Mouse (Mus musculus) kidney, embryonic 14.5 days (tissue): Measurements from ENCODE around the gene Gipc3. TPM values are rescaled to one million over a fixed set of nuclear protein-coding genes. Genes with fewer than 3 reads are reported as not detected.

Experiments used
- ATAC-seq: fragments of 200-750 bp; cut with Nextera tagmentation; 2 replicates; pipeline ENCODE4 v1.8.0; 2017; ENCODE audit warnings: moderate number of reproducible peaks, mild to moderate bottlenecking, moderate TSS enrichment, moderate library complexity; ENCODE audit not compliant: low FRiP score, low TSS enrichment
- H3K27ac ChIP-seq: fragments of 300-500 bp; sonication (generic); 2 replicates; pipeline ENCODE4 v1.5.1; 2014; ENCODE audit warnings: low read depth, mild to moderate bottlenecking, low read length, moderate library complexity, mixed read lengths
- H3K27me3 ChIP-seq: fragments of 300-500 bp; sonication (generic); 2 replicates; pipeline ENCODE4 v1.6.1; 2014; ENCODE audit warnings: mild to moderate bottlenecking, low read length; ENCODE audit not compliant: control insufficient read depth, insufficient read depth
- H3K36me3 ChIP-seq: fragments of 300-500 bp; sonication (generic); 2 replicates; pipeline ENCODE4 v1.6.1; 2014; ENCODE audit warnings: low read length, mixed read lengths; ENCODE audit not compliant: control insufficient read depth, insufficient read depth
- H3K4me1 ChIP-seq: fragments of 300-500 bp; sonication (generic); 2 replicates; pipeline ENCODE4 v1.6.1; 2014; ENCODE audit warnings: low read length, mixed read lengths; ENCODE audit not compliant: control insufficient read depth, insufficient read depth
- H3K4me2 ChIP-seq: fragments of 300-500 bp; sonication (generic); replicated peaks from 2 replicates; pipeline ENCODE4 v1.6.1; 2014; ENCODE audit warnings: low read depth, mild to moderate bottlenecking, low read length
- H3K4me3 ChIP-seq: fragments of 300-500 bp; sonication (generic); 2 replicates; pipeline ENCODE4 v1.5.1; 2014; ENCODE audit warnings: mild to moderate bottlenecking, low read length
- H3K9ac ChIP-seq: fragments of 300-500 bp; sonication (generic); 2 replicates; pipeline ENCODE4 v1.6.1; 2014; ENCODE audit warnings: low read depth, mild to moderate bottlenecking, low read length, moderate library complexity
- H3K9me3 ChIP-seq: fragments of 300-500 bp; sonication (generic); 2 replicates; pipeline ENCODE4 v1.6.1; 2016; ENCODE audit warnings: low read length; ENCODE audit not compliant: control insufficient read depth
- WGBS: fragments of 180-500 bp; shearing (Covaris S2); extraction: QIAGEN DNeasy Blood & Tissue Kit; methylation state at CpG from one replicate; pipeline ENCODE4 v1.1.7; 2014; 5-methylcytosine and 5-hydroxymethylcytosine counted together
- polyA plus RNA-seq: library from polyadenylated mRNA; unstranded; fragments of >200 nt; fragmentation: Nextera tagmentation; extraction: Ambion mirVana; gene quantifications from 2 replicates; pipeline ENCODE4 v1.2.1, GENCODE M21; 2014

Gene Gipc3
- polyA plus RNA-seq, 1 experiment from 2014 or later: 0.05 TPM

DNA sequence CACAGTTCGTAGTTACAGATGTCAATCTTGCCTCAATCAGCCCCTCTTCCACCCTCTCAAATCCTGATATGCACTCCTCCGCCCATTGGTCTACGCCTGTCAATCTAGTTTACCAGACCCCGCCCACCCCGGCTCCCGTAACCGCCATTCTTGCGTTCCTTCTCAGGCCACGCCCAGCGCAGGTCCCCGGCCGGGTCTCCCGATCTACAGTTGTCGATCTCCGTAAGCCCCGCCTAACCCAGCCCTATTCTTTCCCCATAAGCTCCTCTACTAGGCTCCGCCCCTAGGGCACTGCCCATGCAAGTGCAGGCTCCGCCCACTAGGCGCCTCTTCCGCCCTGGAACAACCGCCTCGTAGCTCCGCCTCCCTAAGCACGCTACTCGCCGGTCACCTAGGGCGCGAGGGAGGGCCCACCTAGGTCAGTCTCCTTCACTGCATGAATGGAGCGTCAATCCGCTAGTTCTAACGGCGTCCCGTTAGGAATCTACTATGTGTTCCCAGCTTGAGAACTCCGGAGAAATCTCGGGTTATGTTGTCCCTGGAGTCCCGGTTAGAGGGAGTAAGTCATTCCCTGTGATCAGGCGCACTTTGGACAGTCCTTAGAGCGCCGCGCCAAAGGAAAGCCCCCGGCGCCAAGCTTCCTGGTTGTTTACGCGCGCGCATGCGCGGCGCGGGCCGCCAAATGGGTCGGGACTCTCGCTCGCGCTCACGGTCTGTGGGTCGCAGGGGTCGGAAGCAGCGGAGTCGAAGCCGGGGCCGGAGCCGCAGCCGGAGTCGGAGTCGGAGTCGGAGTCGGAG, 22.3 kb downstream of the Gipc3 start, which contains the start of gene Cactin:
Gene Cactin (plus strand): TSS at position 554 of the 798 bp plus-strand sequence.
- H3K4me1 ChIP-seq: peaks cover 32% of the 10 kb centered on the region
- under 1% methylated on average over 68 of the region's 68 CpGs for WGBS

DNA sequence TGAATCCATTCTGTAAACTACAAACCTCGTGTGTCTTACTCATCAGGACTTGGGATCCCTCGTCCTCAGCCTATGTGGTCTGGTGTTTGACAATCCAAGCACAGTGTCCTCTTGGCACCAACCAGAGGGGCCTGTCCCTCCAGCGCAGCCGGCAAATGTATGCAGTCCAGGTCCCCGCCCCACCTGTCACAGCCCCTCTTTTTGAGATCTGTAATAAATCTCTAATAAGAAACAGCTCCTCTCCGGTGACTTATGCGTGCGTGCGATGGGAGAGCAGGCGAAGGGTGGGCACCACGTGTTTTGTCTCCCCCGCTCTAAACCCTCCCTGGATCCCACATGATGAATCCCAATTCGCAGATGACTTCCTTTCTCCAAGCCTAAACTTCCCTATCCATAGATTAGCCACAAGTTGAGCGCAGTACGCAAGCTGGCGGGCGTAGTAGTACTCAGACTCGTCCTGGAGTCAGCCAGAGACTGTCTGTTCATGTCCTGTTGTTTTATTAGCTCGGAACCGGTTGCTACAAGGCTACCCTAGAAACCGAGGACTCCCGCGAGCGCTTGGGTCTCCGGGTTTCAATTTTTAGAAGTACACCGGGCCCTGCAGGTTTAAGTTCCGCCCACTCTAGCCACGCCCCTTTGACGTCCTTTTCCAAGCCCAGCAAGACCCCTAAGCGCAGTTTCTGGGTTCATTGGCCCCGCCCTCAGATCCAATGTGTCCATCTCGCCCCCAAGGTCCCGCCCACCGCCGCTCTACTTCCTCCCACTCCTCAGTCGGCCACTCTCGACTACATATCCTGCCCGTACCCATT, 23.1 kb downstream of the Gipc3 start:
- no peaks in the 10 kb centered on the region for H3K9me3 ChIP-seq
- H3K9ac ChIP-seq: peak overlapping the region; percentile 93
- H3K4me3 ChIP-seq: peak overlapping the region; percentile 99
- peak overlapping the region; percentile 76 for H3K4me2 ChIP-seq
- peaks cover 32% of the 10 kb centered on the region for H3K4me1 ChIP-seq
- under 1% methylated on average over 38 of the region's 38 CpGs for WGBS
- peak; percentile 82 for ATAC-seq
- H3K27me3 ChIP-seq: no peaks in the 10 kb centered on the region
- peaks cover 53% of the 10 kb centered on the region for H3K36me3 ChIP-seq
- peak overlapping the region; percentile 85 for H3K27ac ChIP-seq

More for the DNA sequence above, 22.3 kb downstream of the Gipc3 start, which contains the start of gene Cactin:
- Histone ChIP-seq H3K4me2 (peak within 1 kb of the TSS; percentile 76), H3K27ac (peak within 1 kb of the TSS; percentile 85), H3K4me3 (peak within 1 kb of the TSS; percentile 99), H3K9ac (peak within 1 kb of the TSS; percentile 93), H3K36me3 (peaks cover 53% of the 10 kb centered on the region), H3K27me3 (no peaks in the 10 kb centered on the region), H3K9me3 (no peaks in the 10 kb centered on the region)
- ATAC-seq: peak; percentile 91

DNA sequence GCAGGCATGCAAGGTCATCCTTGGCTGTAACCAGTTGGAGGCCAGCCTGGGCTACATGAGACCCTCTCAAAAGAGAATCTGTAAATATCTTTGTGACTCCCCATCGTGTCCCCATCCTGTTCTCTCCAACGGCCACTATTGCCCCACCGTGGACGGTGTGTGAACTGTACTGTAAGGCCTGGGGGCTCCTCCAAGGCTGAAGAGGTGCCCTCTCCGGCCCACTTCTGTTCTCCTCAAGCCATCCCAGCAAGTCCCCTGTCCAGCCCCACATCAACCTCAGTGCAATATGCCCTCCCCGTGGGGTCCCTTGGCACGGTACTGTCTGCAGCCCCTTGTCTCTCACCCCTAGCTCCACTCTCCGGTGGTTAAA, 23.8 kb downstream of the Gipc3 start:
- Histone ChIP-seq H3K27me3 (no peaks in the 10 kb centered on the region), H3K9ac (peak overlapping the region; percentile 93; the same call in 1 of the 2 replicates), H3K4me1 (peaks cover 32% of the 10 kb centered on the region), H3K36me3 (peaks cover 49% of the 10 kb centered on the region), H3K9me3 (no peaks in the 10 kb centered on the region), H3K27ac (peak overlapping the region; percentile 85), H3K4me2 (peak overlapping the region; percentile 76), H3K4me3 (peak overlapping the region; percentile 99; the same call in 1 of the 2 replicates)
- WGBS: 34% methylated on average over 8 of the region's 8 CpGs
- ATAC-seq: no peak

DNA sequence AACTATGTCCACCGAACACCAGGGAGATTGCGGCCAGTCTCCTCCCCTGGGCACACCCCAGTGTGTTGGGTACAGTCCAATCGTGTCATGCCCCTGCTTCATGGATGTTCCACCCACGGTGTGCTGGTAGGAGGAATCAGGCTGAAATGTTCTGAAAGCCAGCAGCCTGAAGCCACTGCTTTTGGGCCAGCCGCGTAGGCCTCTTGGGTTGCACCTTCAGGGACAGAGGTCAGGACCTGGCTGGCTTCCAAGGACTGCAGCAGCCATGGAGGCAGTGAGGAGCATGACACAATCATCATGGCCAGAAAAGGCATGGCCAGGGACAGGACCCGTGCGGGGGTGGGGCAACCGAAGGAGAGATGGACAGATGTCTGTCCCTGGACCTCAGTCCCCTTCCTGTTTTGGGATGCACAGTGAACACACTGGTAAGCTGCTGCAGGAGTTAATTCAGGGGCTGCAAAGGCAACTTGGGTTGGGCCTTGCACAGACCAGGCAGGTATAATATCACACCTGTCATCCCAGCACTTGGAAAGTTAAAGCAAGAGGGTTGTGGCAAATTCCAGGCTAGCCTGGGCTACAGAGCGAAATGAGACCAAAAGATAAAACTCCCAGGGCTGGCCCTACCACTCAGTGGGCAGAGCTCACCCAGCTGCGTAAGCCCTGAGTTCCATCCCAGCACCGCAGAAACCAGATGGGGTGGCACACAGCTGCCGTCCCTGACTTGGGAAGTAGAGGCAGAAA, 24.3 kb downstream of the Gipc3 start:
- no peak overlapping the region; the same call in 1 of the 2 replicates for H3K4me3 ChIP-seq
- H3K9me3 ChIP-seq: no peaks in the 10 kb centered on the region
- H3K27ac ChIP-seq: no peak overlapping the region
- ATAC-seq: no peak
- H3K27me3 ChIP-seq: no peaks in the 10 kb centered on the region
- 93% methylated on average over 13 of the region's 13 CpGs for WGBS
- H3K4me2 ChIP-seq: peak overlapping the region; percentile 76; the same call in 1 of the 2 replicates
- H3K9ac ChIP-seq: peak overlapping the region; percentile 93; the same call in 1 of the 2 replicates
- peaks cover 49% of the 10 kb centered on the region for H3K36me3 ChIP-seq
- H3K4me1 ChIP-seq: peaks cover 32% of the 10 kb centered on the region

DNA sequence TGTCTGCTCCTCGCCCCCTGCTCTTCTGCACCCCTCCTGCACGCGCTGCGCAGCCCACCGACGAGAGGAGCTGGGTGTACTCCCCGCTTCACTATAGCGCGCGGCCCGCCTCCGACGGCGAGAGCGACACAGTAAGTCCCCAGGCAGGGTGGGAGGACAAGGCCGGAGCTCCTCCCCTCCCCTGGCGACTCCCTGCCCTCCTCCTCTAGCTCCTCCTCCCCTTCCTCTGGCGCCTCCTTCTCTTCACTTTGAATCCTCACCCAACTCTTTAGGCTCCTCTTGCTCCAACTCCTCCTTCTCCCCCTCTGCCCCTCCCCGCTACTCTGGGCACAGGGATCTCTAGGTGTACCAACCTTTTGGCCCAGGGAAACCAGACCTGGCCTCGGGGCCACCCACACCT, 25.8 kb downstream of the Gipc3 start:
- ATAC-seq: no peak
- Histone ChIP-seq H3K27ac (peak overlapping the region; percentile 59; the same call in 1 of the 2 replicates), H3K36me3 (peaks cover 48% of the 10 kb centered on the region), H3K9ac (peak overlapping the region; percentile 23), H3K4me2 (peak overlapping the region; percentile 47), H3K4me1 (peaks cover 37% of the 10 kb centered on the region), H3K4me3 (peak overlapping the region; percentile 25), H3K27me3 (no peaks in the 10 kb centered on the region), H3K9me3 (no peaks in the 10 kb centered on the region)
- WGBS: 13% methylated on average over 14 of the region's 20 CpGs

DNA sequence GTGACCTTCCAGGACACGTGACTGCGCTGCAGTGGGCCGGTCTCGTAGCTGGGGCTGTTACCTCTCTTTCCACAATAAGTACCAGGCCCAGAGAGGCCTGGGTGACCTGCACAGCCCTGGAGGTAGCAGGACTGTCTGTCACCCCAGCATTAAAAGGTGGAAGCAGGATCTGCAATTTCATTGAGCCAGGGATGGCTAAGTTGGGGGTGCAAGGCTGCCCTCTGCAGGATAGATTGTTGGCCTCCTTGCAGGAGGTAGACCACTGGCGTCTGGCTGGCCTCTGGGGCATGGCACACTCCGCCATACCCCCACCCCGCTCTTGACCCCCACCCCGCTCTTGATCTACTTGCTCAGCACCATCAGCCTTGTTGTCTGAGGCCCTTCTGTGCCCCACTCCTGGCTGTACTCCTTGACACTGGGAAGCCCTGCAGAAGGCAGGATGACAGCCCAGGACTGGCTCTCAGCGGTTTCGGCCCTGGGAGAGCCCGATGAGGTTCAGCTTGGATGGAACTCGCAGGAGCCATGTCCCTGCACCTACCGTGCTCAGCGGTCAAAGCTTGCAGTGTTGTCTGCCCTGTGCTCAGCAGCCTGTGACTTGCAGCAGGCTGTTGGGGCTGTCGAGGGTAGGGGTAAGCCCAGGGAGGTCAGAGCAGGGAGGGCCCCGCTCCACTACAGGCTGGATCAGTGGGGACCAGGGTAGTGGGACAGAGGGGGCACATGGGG, 26.6 kb downstream of the Gipc3 start:
- Histone ChIP-seq H3K9me3 (no peaks in the 10 kb centered on the region), H3K36me3 (peaks cover 54% of the 10 kb centered on the region), H3K4me3 (peak overlapping the region; percentile 25), H3K27ac (peak overlapping the region; percentile 59), H3K4me1 (peaks cover 41% of the 10 kb centered on the region), H3K27me3 (no peaks in the 10 kb centered on the region), H3K4me2 (peak overlapping the region; percentile 47), H3K9ac (peak overlapping the region; percentile 23; the same call in 1 of the 2 replicates)
- WGBS: 32% methylated on average over 16 of the region's 16 CpGs
- no peak for ATAC-seq

DNA sequence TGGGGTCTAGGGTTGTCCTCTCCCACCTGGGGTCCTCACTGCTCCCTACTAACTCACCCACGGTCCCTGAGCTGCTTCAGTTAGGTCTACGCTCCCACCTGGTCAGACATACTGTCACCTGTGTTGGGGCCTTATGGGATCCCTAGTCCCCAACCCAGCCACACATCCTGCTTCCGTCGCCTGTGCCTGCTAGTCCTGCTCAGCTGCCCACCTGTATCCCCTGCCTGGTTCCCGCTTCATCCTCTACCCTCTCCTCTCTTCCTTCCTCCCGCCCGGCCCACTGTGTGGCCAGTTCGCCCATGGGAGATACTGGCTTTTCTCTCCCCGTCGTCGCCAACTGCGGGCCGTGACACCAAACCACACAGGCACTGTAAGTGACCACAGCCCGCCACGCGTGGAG, 27.5 kb downstream of the Gipc3 start:
- no peak overlapping the region for H3K4me2 ChIP-seq
- ATAC-seq: no peak
- H3K4me3 ChIP-seq: no peak overlapping the region
- H3K27me3 ChIP-seq: no peaks in the 10 kb centered on the region
- H3K9ac ChIP-seq: no peak overlapping the region
- H3K36me3 ChIP-seq: peaks cover 63% of the 10 kb centered on the region
- H3K4me1 ChIP-seq: peaks cover 41% of the 10 kb centered on the region
- H3K9me3 ChIP-seq: no peaks in the 10 kb centered on the region
- no peak overlapping the region for H3K27ac ChIP-seq
- 92% methylated on average over 16 of the region's 16 CpGs for WGBS

DNA sequence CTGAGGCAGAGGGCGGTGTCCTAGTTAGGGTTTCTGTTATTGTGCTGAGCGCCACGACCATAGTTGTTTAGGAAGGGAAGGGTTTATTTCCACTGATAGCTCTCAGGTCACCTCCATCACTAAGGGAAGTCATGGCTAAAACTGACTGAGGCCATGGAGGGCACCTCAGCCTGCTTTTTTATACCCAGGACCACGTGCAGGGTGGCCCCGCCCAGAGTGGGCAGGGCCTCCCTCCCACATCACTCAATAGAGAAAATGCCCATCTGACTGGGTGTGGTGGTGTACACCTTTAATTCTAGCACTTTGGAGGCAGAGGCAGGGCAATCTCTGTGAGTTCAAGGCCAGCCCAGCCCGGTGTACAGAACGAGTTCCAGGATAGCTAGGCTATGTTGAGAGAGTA, 28.9 kb downstream of the Gipc3 start:
- Histone ChIP-seq H3K4me2 (no peak overlapping the region), H3K27me3 (no peaks in the 10 kb centered on the region), H3K27ac (no peak overlapping the region), H3K4me1 (peaks cover 36% of the 10 kb centered on the region), H3K9ac (no peak overlapping the region), H3K36me3 (peaks cover 77% of the 10 kb centered on the region), H3K4me3 (no peak overlapping the region), H3K9me3 (no peaks in the 10 kb centered on the region)
- 79% methylated on average over 7 of the region's 7 CpGs for WGBS
- ATAC-seq: no peak
